In genomic region chr10:75255091-75255490, GRCm38 (mm10) we compare ENCODE assay signal across 9 mouse cellular contexts. TPM values are rescaled to one million over a fixed set of nuclear protein-coding genes. Genes with fewer than 3 reads are reported as not detected.
DNase-seq lines count a peak whose midpoint lies in the region; ATAC-seq and TF ChIP-seq lines count a peak whose summit lies in the region.
"Had no signal": no experiment of that assay in that cellular context is flagged by ENCODE, and none has a peak within 500 bp of the region (broad histone marks: within the 10 kb centered on the region; RNA-seq: fewer than 3 reads in every experiment).

No protein-coding gene starts in this region.

- ATAC-seq in frontal cortex, adult (ENCODE audit: low TSS enrichment) = peak; percentile 74
- ATAC-seq in liver, embryonic 14.5 days (ENCODE audit: insufficient read depth) = no peak
- no peak for ATAC-seq in liver, embryonic 11.5 days (replicated peaks; ENCODE audit: low FRiP score)
- ATAC-seq in forebrain, embryonic 12.5 days (ENCODE audit: low FRiP score) = no peak

- peak; percentile 40; the same call in 1 of the 2 replicates for TF ChIP-seq CTCF in liver, embryonic 14.5 days (IDR thresholded peaks at IDR 0.05; ENCODE audit: low read depth)

- no peak for DNase-seq in frontal cortex, postnatal 10 days (ENCODE audit: low spot score in 2 of 2)
- no peak for DNase-seq in liver, embryonic 14.5 days (ENCODE audit: low read depth in 3 of 3, low spot score in 3 of 3)
- no peak for DNase-seq in liver, embryonic 11.5 days (ENCODE audit: low spot score)
- DNase-seq in embryo, embryonic 10 days (ENCODE audit: low spot score) = peak; percentile 40
- DNase-seq in natural killer cell, adult 2 months (ENCODE audit: low spot score in 2 of 2) = peak; percentile 10 to 39
- no peak for DNase-seq in ovary, postnatal 36 days (ENCODE audit: low spot score)
- DNase-seq: liver, embryonic 13.5 days had no signal

- H3K4me3 ChIP-seq in liver, embryonic 14.5 days (ENCODE audit: insufficient read depth in 1 of 2, low read depth in 2 of 2, low read length in 2 of 2) = no peak overlapping the region
- no peak overlapping the region for H3K4me3 ChIP-seq in liver, embryonic 11.5 days (ENCODE audit: low read depth, low read length)
- no peak overlapping the region for H3K4me3 ChIP-seq in forebrain, embryonic 12.5 days (replicated peaks)
- H3K4me3 ChIP-seq: liver, embryonic 13.5 days had no signal

- no peak overlapping the region for H3K27ac ChIP-seq in liver, embryonic 14.5 days
- no peak overlapping the region for H3K27ac ChIP-seq in liver, embryonic 11.5 days (ENCODE audit: low read depth, low read length)
- H3K27ac ChIP-seq in forebrain, embryonic 12.5 days = no peak overlapping the region
- H3K27ac ChIP-seq: liver, embryonic 13.5 days had no signal

- H3K9me3 ChIP-seq in liver, embryonic 14.5 days (ENCODE audit: control insufficient read depth, low read length) = no peaks in the 10 kb centered on the region
- H3K9me3 ChIP-seq in liver, embryonic 11.5 days (ENCODE audit: control insufficient read depth, low read length) = no peaks in the 10 kb centered on the region
- no peaks in the 10 kb centered on the region for H3K9me3 ChIP-seq in forebrain, embryonic 12.5 days
- H3K9me3 ChIP-seq: liver, embryonic 13.5 days had no signal

- H3K27me3 ChIP-seq in liver, embryonic 14.5 days (ENCODE audit: control insufficient read depth, insufficient read depth, low read length) = no peaks in the 10 kb centered on the region
- H3K27me3 ChIP-seq in liver, embryonic 11.5 days (replicated peaks; ENCODE audit: control insufficient read depth, insufficient read depth, low read length) = no peaks in the 10 kb centered on the region
- no peaks in the 10 kb centered on the region for H3K27me3 ChIP-seq in forebrain, embryonic 12.5 days
- H3K27me3 ChIP-seq: liver, embryonic 13.5 days had no signal

- peaks cover 4% of the 10 kb centered on the region for H3K36me3 ChIP-seq in liver, embryonic 14.5 days (replicated peaks; ENCODE audit: control insufficient read depth, insufficient read depth, low read depth)
- H3K36me3 ChIP-seq in liver, embryonic 11.5 days (ENCODE audit: control insufficient read depth, insufficient read depth, low read length) = peaks cover 3% of the 10 kb centered on the region; the same call in 1 of the 2 replicates
- peaks cover 31% of the 10 kb centered on the region for H3K36me3 ChIP-seq in forebrain, embryonic 12.5 days (replicated peaks)

- no peak for TF ChIP-seq EP300 in liver, embryonic 14.5 days (IDR thresholded peaks at IDR 0.05; ENCODE audit: low read depth)

- H3K4me1 ChIP-seq in liver, embryonic 14.5 days (replicated peaks; ENCODE audit: control insufficient read depth in 2 of 2, insufficient read depth in 2 of 2, low read length in 1 of 2) = no peaks in the 10 kb centered on the region
- no peaks in the 10 kb centered on the region for H3K4me1 ChIP-seq in liver, embryonic 11.5 days (replicated peaks; ENCODE audit: control insufficient read depth, insufficient read depth, low read length)
- H3K4me1 ChIP-seq in forebrain, embryonic 12.5 days = 0 out of 2 replicates have a peak, but pooled peaks cover 2% of the 10 kb centered on the region

- WGBS in liver, embryonic 14.5 days (ENCODE audit: insufficient replicate concordance) = 64% methylated on average over 2 of the region's 2 CpGs
- WGBS in liver, embryonic 11.5 days = 65% methylated on average over 2 of the region's 2 CpGs
- WGBS in forebrain, embryonic 12.5 days = 70% methylated on average over 2 of the region's 2 CpGs

- no peak overlapping the region for H3K9ac ChIP-seq in liver, embryonic 14.5 days (replicated peaks)
- no peak overlapping the region for H3K9ac ChIP-seq in liver, embryonic 11.5 days (ENCODE audit: low read depth, low read length)
- H3K9ac ChIP-seq in forebrain, embryonic 12.5 days = no peak overlapping the region
- H3K9ac ChIP-seq: liver, embryonic 13.5 days had no signal

- no peak overlapping the region for H3K4me2 ChIP-seq in liver, embryonic 14.5 days (ENCODE audit: low read depth)
- H3K4me2 ChIP-seq in liver, embryonic 11.5 days = no peak overlapping the region
- H3K4me2 ChIP-seq in forebrain, embryonic 12.5 days = no peak overlapping the region
- H3K4me2 ChIP-seq: liver, embryonic 13.5 days had no signal

RNA-seq across cellular contexts. Expression of gene Specc1l, which starts 43.2 kb away (rescaled TPM):
- 3.1 and 3.9 TPM in 2 replicates for polyA plus RNA-seq in liver, embryonic 14.5 days (2012; rRNA removed)
- polyA plus RNA-seq in liver, embryonic 14.5 days (2014; fragmentation: Nextera tagmentation; extraction: Ambion mirVana) = 3.1 and 3.4 TPM in 2 replicates
- 13.3 and 14.3 TPM in 2 replicates for polyA plus RNA-seq in liver, embryonic 11.5 days (2014; fragmentation: Nextera tagmentation; extraction: Ambion mirVana)
- 50.5 and 52.2 TPM in 2 replicates for polyA plus RNA-seq in forebrain, embryonic 12.5 days (2016; fragmentation: Nextera tagmentation; extraction: Ambion mirVana)

Comparison
In these comparisons a context has a peak if more than half of its experiments do, and no peak if none do; other contexts are left out.
1. DNase-seq: peak in embryo, embryonic 10 days (single experiment) and natural killer cell, adult 2 months (2 of 2); none in frontal cortex, postnatal 10 days (0 of 2), liver, embryonic 14.5 days (0 of 3), liver, embryonic 11.5 days (single experiment) and ovary, postnatal 36 days (single experiment).